Mouse (Mus musculus): ENCODE measurements around the gene Map2.

Gene Map2

GRCm38 (mm10) chr1:66205517-66205916 lies 30.4 kb downstream of the Map2 start:
- DNase-seq (ENCODE audit: low spot score in 2 of 2): no peak

GRCm38 (mm10) chr1:66206904-66207303 lies 31.8 kb downstream of the Map2 start:
- DNase-seq (ENCODE audit: low spot score in 2 of 2): no peak

- no peak for DNase-seq (ENCODE audit: low spot score in 2 of 2)
These were observed 36.2 kb downstream of the Map2 start for GRCm38 (mm10) chr1:66211074-66211791.

GRCm38 (mm10) chr1:66221497-66221896 lies 46.4 kb downstream of the Map2 start:
- no peak for DNase-seq (ENCODE audit: low spot score in 2 of 2)

- no peak for DNase-seq (ENCODE audit: low spot score in 2 of 2)
These were observed 48.3 kb downstream of the Map2 start for GRCm38 (mm10) chr1:66223331-66223730.

GRCm38 (mm10) chr1:66226372-66227368 lies 51.6 kb downstream of the Map2 start:
- no peak for DNase-seq (ENCODE audit: low spot score in 2 of 2)

GRCm38 (mm10) chr1:66228205-66228604 lies 53.1 kb downstream of the Map2 start:
- DNase-seq (ENCODE audit: low spot score in 2 of 2): no peak

GRCm38 (mm10) chr1:66230345-66230744 lies 55.3 kb downstream of the Map2 start:
- DNase-seq (ENCODE audit: low spot score in 2 of 2): no peak

GRCm38 (mm10) chr1:66231963-66232362 lies 56.9 kb downstream of the Map2 start:
- DNase-seq (ENCODE audit: low spot score in 2 of 2): no peak

- no peak for DNase-seq (ENCODE audit: low spot score in 2 of 2)
These were observed 69.8 kb downstream of the Map2 start for GRCm38 (mm10) chr1:66244910-66245309.

GRCm38 (mm10) chr1:66251649-66252332 lies 76.7 kb downstream of the Map2 start:
- no peak for DNase-seq (ENCODE audit: low spot score in 2 of 2)

- DNase-seq (ENCODE audit: low spot score in 2 of 2): no peak
These were observed 77.3 kb downstream of the Map2 start for GRCm38 (mm10) chr1:66252333-66252724.

- no peak for DNase-seq (ENCODE audit: low spot score in 2 of 2)
These were observed 88.1 kb downstream of the Map2 start for GRCm38 (mm10) chr1:66263220-66263619.

- DNase-seq (ENCODE audit: low spot score in 2 of 2): no peak
These were observed 91.3 kb downstream of the Map2 start for GRCm38 (mm10) chr1:66266231-66266924.

GRCm38 (mm10) chr1:66277663-66278062 lies 102.6 kb downstream of the Map2 start:
- DNase-seq (ENCODE audit: low spot score in 2 of 2): no peak

- DNase-seq (ENCODE audit: low spot score in 2 of 2): no peak
These were observed 104.3 kb downstream of the Map2 start for GRCm38 (mm10) chr1:66279222-66280009.

GRCm38 (mm10) chr1:66280152-66280551 lies 105.1 kb downstream of the Map2 start:
- DNase-seq (ENCODE audit: low spot score in 2 of 2): no peak

- no peak for DNase-seq (ENCODE audit: low spot score in 2 of 2)
These were observed 107.4 kb downstream of the Map2 start for GRCm38 (mm10) chr1:66282447-66282846.

- DNase-seq (ENCODE audit: low spot score in 2 of 2): no peak
These were observed 113.9 kb downstream of the Map2 start for GRCm38 (mm10) chr1:66288987-66289386.

GRCm38 (mm10) chr1:66292121-66292881 lies 117.2 kb downstream of the Map2 start:
- no peak for DNase-seq (ENCODE audit: low spot score in 2 of 2)

All from frontal cortex, postnatal 25 days (tissue).